Mouse (Mus musculus): ENCODE measurements around the gene B020011L13Rik. TPM values are rescaled to one million over a fixed set of nuclear protein-coding genes. Genes with fewer than 3 reads are reported as not detected.
"Not testable (repeated sequence)": the region's sequence is repeated elsewhere in the genome, so short reads cannot be mapped to it uniquely, and the experiment has no call there.

The B020011L13Rik gene
- not detected in 2 replicates for polyA plus RNA-seq (2014; fragmentation: Nextera tagmentation; extraction: Ambion mirVana)

DNA sequence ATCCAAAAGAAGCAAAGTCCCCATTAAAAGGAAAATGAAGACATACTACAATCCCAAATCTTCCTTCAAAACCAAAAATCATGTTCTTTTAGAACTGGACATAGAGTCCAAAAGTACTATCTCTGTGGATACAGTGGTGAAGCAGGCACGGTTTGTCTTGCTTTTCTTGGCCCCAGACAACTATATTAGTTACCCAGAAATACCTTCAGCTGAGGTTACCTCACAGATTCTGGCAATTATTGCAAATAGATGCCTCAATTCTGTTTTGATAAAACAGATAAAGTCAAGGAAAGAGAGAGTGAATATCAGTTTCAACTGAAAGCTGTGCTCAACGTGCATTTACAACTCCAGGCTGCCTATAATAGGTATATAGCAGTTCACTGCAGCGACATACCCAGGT lies at the start of gene B020011L13Rik:
Gene B020011L13Rik, plus strand, starts transcription at position 301 of the 400 bp plus-strand sequence.
- ATAC-seq (ENCODE audit: low FRiP score, low TSS enrichment); H3K4me1 ChIP-seq (ENCODE audit: control insufficient read depth, insufficient read depth, low read length); H3K9me3 ChIP-seq (ENCODE audit: control insufficient read depth, low read length); H3K36me3 ChIP-seq (ENCODE audit: control insufficient read depth, insufficient read depth, low read length); H3K27me3 ChIP-seq (ENCODE audit: control insufficient read depth, insufficient read depth, low read length); H3K4me3 ChIP-seq (ENCODE audit: low read length); H3K4me2 ChIP-seq (replicated peaks; ENCODE audit: low read depth, low read length); H3K27ac ChIP-seq (ENCODE audit: low read depth, low read length); H3K9ac ChIP-seq (ENCODE audit: low read depth, low read length): not testable (repeated sequence)
- 68% methylated on average over 3 of the region's 3 CpGs for WGBS

DNA sequence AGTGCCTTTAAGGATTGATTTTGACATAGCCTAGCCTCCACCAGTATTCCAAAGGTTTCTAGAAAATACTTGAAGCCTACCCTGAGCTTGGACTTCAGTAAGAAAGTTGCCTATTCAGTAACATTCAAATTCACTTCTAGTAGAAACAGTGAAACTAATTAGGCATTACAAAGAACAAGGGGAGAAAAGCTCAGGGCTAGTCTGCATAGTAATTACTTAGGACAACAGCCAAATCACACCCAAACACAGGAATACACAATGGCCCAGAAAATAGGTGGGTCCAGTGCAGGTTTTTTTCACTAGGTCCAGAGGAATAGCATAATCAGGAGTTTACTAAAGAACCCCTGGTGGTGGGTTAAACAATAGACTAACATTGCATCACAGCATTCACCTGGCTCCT lies 35.3 kb downstream of the B020011L13Rik start:
- H3K4me2 ChIP-seq (replicated peaks; ENCODE audit: low read depth, low read length); H3K27me3 ChIP-seq (ENCODE audit: control insufficient read depth, insufficient read depth, low read length); H3K4me1 ChIP-seq (ENCODE audit: control insufficient read depth, insufficient read depth, low read length); H3K36me3 ChIP-seq (ENCODE audit: control insufficient read depth, insufficient read depth, low read length); H3K9me3 ChIP-seq (ENCODE audit: control insufficient read depth, low read length); H3K27ac ChIP-seq (ENCODE audit: low read depth, low read length); ATAC-seq (ENCODE audit: low FRiP score, low TSS enrichment); H3K9ac ChIP-seq (ENCODE audit: low read depth, low read length); H3K4me3 ChIP-seq (ENCODE audit: low read length): not testable (repeated sequence)

DNA sequence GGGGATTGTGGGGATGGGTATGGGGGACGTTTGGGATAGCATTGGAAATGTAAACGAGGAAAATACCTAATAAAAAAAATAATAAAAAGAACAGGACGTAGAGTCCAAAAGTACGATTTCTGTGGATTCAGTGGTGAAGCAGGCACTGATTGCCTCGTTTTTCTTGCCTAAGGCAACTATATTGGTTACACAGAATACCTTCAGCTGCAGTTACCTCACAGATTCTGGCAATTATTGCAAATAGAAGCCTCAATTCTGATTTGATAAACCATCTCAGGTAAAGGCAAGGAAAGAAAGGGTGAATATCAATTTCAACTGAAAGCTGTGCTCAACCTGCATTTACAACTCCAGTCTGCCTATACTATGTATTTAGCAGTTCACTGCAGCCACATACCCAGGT lies 48.8 kb downstream of the B020011L13Rik start, which contains the start of gene Gm28360:
Gene Gm28360, plus strand, starts transcription at position 301 of the 400 bp plus-strand sequence.
- H3K36me3 ChIP-seq (ENCODE audit: control insufficient read depth, insufficient read depth, low read length); H3K9me3 ChIP-seq (ENCODE audit: control insufficient read depth, low read length); H3K27me3 ChIP-seq (ENCODE audit: control insufficient read depth, insufficient read depth, low read length); H3K4me2 ChIP-seq (replicated peaks; ENCODE audit: low read depth, low read length); H3K4me3 ChIP-seq (ENCODE audit: low read length); H3K4me1 ChIP-seq (ENCODE audit: control insufficient read depth, insufficient read depth, low read length); H3K9ac ChIP-seq (ENCODE audit: low read depth, low read length); H3K27ac ChIP-seq (ENCODE audit: low read depth, low read length); ATAC-seq (ENCODE audit: low FRiP score, low TSS enrichment): not testable (repeated sequence)
- WGBS = 70% methylated on average over 5 of the region's 5 CpGs

DNA sequence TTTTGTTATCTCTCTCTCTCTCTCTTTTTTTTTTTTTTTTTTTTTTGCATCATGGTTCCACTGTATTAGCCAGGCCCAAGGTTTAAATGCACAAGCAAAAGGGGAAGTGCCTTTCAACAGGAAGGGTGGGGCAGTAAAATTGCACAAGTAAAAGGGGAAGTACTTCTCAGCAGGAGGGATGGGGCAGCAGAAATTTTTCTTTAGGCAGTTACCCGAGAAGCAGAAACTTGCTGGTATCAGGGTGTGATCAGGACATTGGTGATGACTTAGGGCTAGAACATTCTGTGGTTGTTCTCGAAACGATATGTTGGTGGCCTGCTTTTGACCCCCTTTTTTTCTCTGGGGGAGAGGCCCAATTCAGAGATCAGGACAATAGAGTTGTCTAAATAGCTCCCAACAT lies 70.8 kb downstream of the B020011L13Rik start:
- H3K4me2 ChIP-seq (replicated peaks; ENCODE audit: low read depth, low read length); H3K27ac ChIP-seq (ENCODE audit: low read depth, low read length); H3K4me1 ChIP-seq (ENCODE audit: control insufficient read depth, insufficient read depth, low read length); H3K9me3 ChIP-seq (ENCODE audit: control insufficient read depth, low read length); ATAC-seq (ENCODE audit: low FRiP score, low TSS enrichment); H3K4me3 ChIP-seq (ENCODE audit: low read length); H3K27me3 ChIP-seq (ENCODE audit: control insufficient read depth, insufficient read depth, low read length); H3K36me3 ChIP-seq (ENCODE audit: control insufficient read depth, insufficient read depth, low read length); H3K9ac ChIP-seq (ENCODE audit: low read depth, low read length): not testable (repeated sequence)
- WGBS = 95% methylated on average over 3 of the region's 3 CpGs

Other genes starting within 250 kb of the B020011L13Rik start
- gene Gm28363, start 84.0 kb upstream of the B020011L13Rik start, polyA plus RNA-seq (2014; fragmentation: Nextera tagmentation; extraction: Ambion mirVana) = not detected in 2 replicates
- gene Gm28360, start 48.9 kb downstream of the B020011L13Rik start, polyA plus RNA-seq (2014; fragmentation: Nextera tagmentation; extraction: Ambion mirVana) = not detected in 2 replicates
- not detected in 2 replicates for gene Gm28168, start 146.9 kb downstream of the B020011L13Rik start, polyA plus RNA-seq (2014; fragmentation: Nextera tagmentation; extraction: Ambion mirVana)
- not detected in 2 replicates for gene Gm7145, start 184.8 kb downstream of the B020011L13Rik start, polyA plus RNA-seq (2014; fragmentation: Nextera tagmentation; extraction: Ambion mirVana)